Mouse (Mus musculus) forebrain, embryonic 11.5 days (tissue): ENCODE measurements around the gene Pdhb. TPM values are rescaled to one million over a fixed set of nuclear protein-coding genes. Genes with fewer than 3 reads are reported as not detected.

Experiments
- ATAC-seq: fragments of 200-750 bp; cut with Nextera tagmentation; replicated peaks from 2 replicates; pipeline ENCODE4 v1.8.0; 2017; ENCODE audit warnings: moderate TSS enrichment; ENCODE audit not compliant: low FRiP score
- DNase-seq: peaks from one replicate; pipeline ENCODE4 v3.0.0-alpha.2; 2017; ENCODE audit warnings: low spot score
- H3K27ac ChIP-seq: fragments of 300-500 bp; sonication (generic); 2 replicates; pipeline ENCODE4 v1.5.1; 2014; ENCODE audit warnings: low read depth, low read length
- H3K27me3 ChIP-seq: fragments of 300-500 bp; sonication (generic); 2 replicates; pipeline ENCODE4 v1.6.1; 2014; ENCODE audit warnings: mild to moderate bottlenecking, low read length, mixed read lengths; ENCODE audit not compliant: control insufficient read depth, insufficient read depth
- H3K36me3 ChIP-seq: fragments of 300-500 bp; sonication (generic); 2 replicates; pipeline ENCODE4 v1.6.1; 2014; ENCODE audit warnings: mild to moderate bottlenecking, low read length, moderate library complexity, mixed read lengths; ENCODE audit not compliant: control insufficient read depth, insufficient read depth
- H3K4me1 ChIP-seq: fragments of 300-500 bp; sonication (generic); replicated peaks from 2 replicates; pipeline ENCODE4 v1.6.1; 2014; ENCODE audit warnings: low read length, mixed read lengths; ENCODE audit not compliant: control insufficient read depth, insufficient read depth
- H3K4me2 ChIP-seq: fragments of 300-500 bp; sonication (generic); 2 replicates; pipeline ENCODE4 v1.6.1; 2014; ENCODE audit warnings: low read depth, mild to moderate bottlenecking, low read length, moderate library complexity, mixed read lengths; ENCODE audit not compliant: severe bottlenecking
- H3K4me3 ChIP-seq: fragments of 300-500 bp; sonication (generic); 2 replicates; pipeline ENCODE4 v1.5.1; 2014; ENCODE audit warnings: low read depth, low read length
- H3K9ac ChIP-seq: fragments of 300-500 bp; sonication (generic); 2 replicates; pipeline ENCODE4 v1.6.1; 2014; ENCODE audit warnings: low read length
- H3K9me3 ChIP-seq: fragments of 300-500 bp; sonication (generic); 2 replicates; pipeline ENCODE4 v1.6.1; 2016; ENCODE audit warnings: low read length, mixed read lengths; ENCODE audit not compliant: control insufficient read depth
- WGBS: fragments of 180-500 bp; shearing (Covaris S2); extraction: QIAGEN DNeasy Blood & Tissue Kit; methylation state at CpG from one replicate; pipeline ENCODE4 v1.1.7; 2014; 5-methylcytosine and 5-hydroxymethylcytosine counted together
- polyA plus RNA-seq: library from polyadenylated mRNA; unstranded; fragments of >200 nt; fragmentation: Nextera tagmentation; extraction: Ambion mirVana; gene quantifications from 2 replicates; pipeline ENCODE4 v1.2.1, GENCODE M21; 2014

Gene Pdhb
- polyA plus RNA-seq, 1 experiment from 2014 or later, result 202 TPM

- H3K9me3 ChIP-seq, result no peaks in the 10 kb centered on the region
- DNase-seq, result no peak
- H3K4me1 ChIP-seq, result peaks cover 2% of the 10 kb centered on the region; the same call in 1 of the 2 replicates
- H3K27ac ChIP-seq, result no peak overlapping the region
- H3K27me3 ChIP-seq, result no peaks in the 10 kb centered on the region
- ATAC-seq, result no peak
- H3K9ac ChIP-seq, result no peak overlapping the region
- no peak overlapping the region for H3K4me2 ChIP-seq
- WGBS, result 55% methylated on average over 9 of the region's 9 CpGs
- no peak overlapping the region for H3K4me3 ChIP-seq
- H3K36me3 ChIP-seq, result no peaks in the 10 kb centered on the region
These were observed 33.5 kb upstream of the Pdhb start for GRCm38 (mm10) chr14:8206179-8206910.

GRCm38 (mm10) chr14:8201715-8202114 is 28.9 kb upstream of the Pdhb start:
- no peak for ATAC-seq
- H3K4me1 ChIP-seq, result no peaks in the 10 kb centered on the region
- H3K36me3 ChIP-seq, result no peaks in the 10 kb centered on the region
- DNase-seq, result no peak
- no peak overlapping the region for H3K9ac ChIP-seq
- no peaks in the 10 kb centered on the region for H3K9me3 ChIP-seq
- H3K27me3 ChIP-seq, result no peaks in the 10 kb centered on the region
- no peak overlapping the region for H3K4me3 ChIP-seq
- WGBS, result 84% methylated on average over 3 of the region's 3 CpGs
- H3K4me2 ChIP-seq, result no peak overlapping the region
- no peak overlapping the region for H3K27ac ChIP-seq

- Histone ChIP-seq H3K36me3 (no peaks in the 10 kb centered on the region), H3K27me3 (no peaks in the 10 kb centered on the region), H3K9ac (no peak overlapping the region), H3K27ac (no peak overlapping the region), H3K4me3 (no peak overlapping the region), H3K4me2 (no peak overlapping the region), H3K9me3 (no peaks in the 10 kb centered on the region), H3K4me1 (no peaks in the 10 kb centered on the region)
- 82% methylated on average over 5 of the region's 5 CpGs for WGBS
- ATAC-seq (no peak), DNase-seq (no peak)
These were observed 27.9 kb upstream of the Pdhb start for GRCm38 (mm10) chr14:8200769-8201168.

GRCm38 (mm10) chr14:8192727-8193126 is 19.9 kb upstream of the Pdhb start:
- no peaks in the 10 kb centered on the region for H3K36me3 ChIP-seq
- no peak for ATAC-seq
- no peaks in the 10 kb centered on the region for H3K4me1 ChIP-seq
- 90% methylated on average over 6 of the region's 6 CpGs for WGBS
- H3K27me3 ChIP-seq, result no peaks in the 10 kb centered on the region
- H3K4me2 ChIP-seq, result no peak overlapping the region
- no peak for DNase-seq
- no peaks in the 10 kb centered on the region for H3K9me3 ChIP-seq
- H3K4me3 ChIP-seq, result no peak overlapping the region
- no peak overlapping the region for H3K9ac ChIP-seq
- H3K27ac ChIP-seq, result no peak overlapping the region

GRCm38 (mm10) chr14:8191331-8191965 is 18.6 kb upstream of the Pdhb start:
- H3K9me3 ChIP-seq, result no peaks in the 10 kb centered on the region
- ATAC-seq (no peak), DNase-seq (no peak)
- no peaks in the 10 kb centered on the region for H3K36me3 ChIP-seq
- H3K4me2 ChIP-seq, result no peak overlapping the region
- 81% methylated on average over 12 of the region's 12 CpGs for WGBS
- H3K4me1 ChIP-seq, result no peaks in the 10 kb centered on the region
- H3K4me3 ChIP-seq, result no peak overlapping the region
- H3K27me3 ChIP-seq, result no peaks in the 10 kb centered on the region
- no peak overlapping the region for H3K27ac ChIP-seq
- H3K9ac ChIP-seq, result no peak overlapping the region

GRCm38 (mm10) chr14:8190556-8190955 is 17.7 kb upstream of the Pdhb start:
- 87% methylated on average over 3 of the region's 3 CpGs for WGBS
- no peaks in the 10 kb centered on the region for H3K4me1 ChIP-seq
- ATAC-seq, result no peak

GRCm38 (mm10) chr14:8186278-8187045 is 13.6 kb upstream of the Pdhb start:
- no peak for ATAC-seq
- H3K4me3 ChIP-seq, result no peak overlapping the region
- H3K27me3 ChIP-seq, result no peaks in the 10 kb centered on the region
- no peaks in the 10 kb centered on the region for H3K4me1 ChIP-seq
- H3K9me3 ChIP-seq, result no peaks in the 10 kb centered on the region
- H3K36me3 ChIP-seq, result no peaks in the 10 kb centered on the region
- no peak for DNase-seq
- H3K27ac ChIP-seq, result no peak overlapping the region
- H3K9ac ChIP-seq, result no peak overlapping the region
- 90% methylated on average over 6 of the region's 6 CpGs for WGBS
- H3K4me2 ChIP-seq, result no peak overlapping the region

More at GRCm38 (mm10) chr14:8190556-8190955, 17.7 kb upstream of the Pdhb start:
- Histone ChIP-seq H3K36me3 (no peaks in the 10 kb centered on the region), H3K4me2 (no peak overlapping the region), H3K27me3 (no peaks in the 10 kb centered on the region), H3K9me3 (no peaks in the 10 kb centered on the region), H3K9ac (no peak overlapping the region), H3K4me3 (no peak overlapping the region), H3K27ac (no peak overlapping the region)
- no peak for DNase-seq

- ATAC-seq, result no peak
These were observed 10.5 kb upstream of the Pdhb start for GRCm38 (mm10) chr14:8183330-8183729.

More at GRCm38 (mm10) chr14:8183330-8183729, 10.5 kb upstream of the Pdhb start:
- H3K27ac ChIP-seq, result no peak overlapping the region
- no peak overlapping the region for H3K4me3 ChIP-seq
- H3K9me3 ChIP-seq, result no peaks in the 10 kb centered on the region
- H3K36me3 ChIP-seq, result no peaks in the 10 kb centered on the region
- 56% methylated on average over 3 of the region's 3 CpGs for WGBS
- no peaks in the 10 kb centered on the region for H3K4me1 ChIP-seq
- no peak for DNase-seq
- no peaks in the 10 kb centered on the region for H3K27me3 ChIP-seq
- no peak overlapping the region for H3K4me2 ChIP-seq
- H3K9ac ChIP-seq, result no peak overlapping the region
